Mouse (Mus musculus) stomach, embryonic 15.5 days (tissue): ENCODE results near the gene Thrap3. TPM values are rescaled to one million over a fixed set of nuclear protein-coding genes. Genes with fewer than 3 reads are reported as not detected.
A peak's percentile ranks its signal among the peaks of the same experiment; 100 is the strongest.
"Not testable (repeated sequence)": the region's sequence is repeated elsewhere in the genome, so short reads cannot be mapped to it uniquely, and the experiment has no call there.

Experiments used
- ATAC-seq: fragments of 200-750 bp; cut with Nextera tagmentation; 2 replicates; pipeline ENCODE4 v1.8.0; 2017; ENCODE audit warnings: low read depth, moderate number of reproducible peaks, moderate TSS enrichment; ENCODE audit not compliant: insufficient read depth, low FRiP score
- H3K27ac ChIP-seq: fragments of 300-500 bp; sonication (generic); 2 replicates; pipeline ENCODE4 v1.5.1; 2015; ENCODE audit warnings: mild to moderate bottlenecking, inconsistent platforms
- H3K27me3 ChIP-seq: fragments of 300-500 bp; sonication (generic); replicated peaks from 2 replicates; pipeline ENCODE4 v1.6.1; 2015; ENCODE audit warnings: inconsistent platforms
- H3K36me3 ChIP-seq: fragments of 300-500 bp; sonication (generic); 2 replicates; pipeline ENCODE4 v1.6.1; 2015; ENCODE audit warnings: inconsistent platforms
- H3K4me1 ChIP-seq: fragments of 300-500 bp; sonication (generic); 2 replicates; pipeline ENCODE4 v1.6.1; 2015; ENCODE audit warnings: inconsistent platforms
- H3K4me2 ChIP-seq: fragments of 300-500 bp; sonication (generic); 2 replicates; pipeline ENCODE4 v1.6.1; 2015; ENCODE audit warnings: mild to moderate bottlenecking, inconsistent platforms
- H3K4me3 ChIP-seq: fragments of 300-500 bp; sonication (generic); replicated peaks from 2 replicates; pipeline ENCODE4 v1.5.1; 2015; ENCODE audit warnings: inconsistent platforms
- H3K9ac ChIP-seq: fragments of 300-500 bp; sonication (generic); 2 replicates; pipeline ENCODE4 v1.6.1; 2015; ENCODE audit warnings: inconsistent platforms
- H3K9me3 ChIP-seq: fragments of 300-500 bp; sonication (generic); 2 replicates; pipeline ENCODE4 v1.6.1; 2016; ENCODE audit warnings: inconsistent platforms
- WGBS: fragments of 180-500 bp; shearing (Covaris S2); methylation state at CpG from one replicate; pipeline ENCODE4 v1.1.7; 2015; 5-methylcytosine and 5-hydroxymethylcytosine counted together
- polyA plus RNA-seq: library from polyadenylated mRNA; unstranded; fragments of >200 nt; fragmentation: Nextera tagmentation; extraction: Ambion mirVana; gene quantifications from 2 replicates; pipeline ENCODE4 v1.2.1, GENCODE M21; 2015

Gene Thrap3
- polyA plus RNA-seq, 1 experiment from 2014 or later = 182 TPM

- peaks cover 18% of the 10 kb centered on the region; the same call in 1 of the 2 replicates for H3K4me1 ChIP-seq
- H3K4me2 ChIP-seq = no peak overlapping the region
- no peak overlapping the region for H3K27ac ChIP-seq
- WGBS = 87% methylated on average over 10 of the region's 10 CpGs
- peaks cover 74% of the 10 kb centered on the region for H3K36me3 ChIP-seq
- H3K9ac ChIP-seq = no peak overlapping the region
- ATAC-seq = no peak
- no peaks in the 10 kb centered on the region for H3K9me3 ChIP-seq
- no peaks in the 10 kb centered on the region for H3K27me3 ChIP-seq
- H3K4me3 ChIP-seq = no peak overlapping the region
These were observed 32.6 kb upstream of the Thrap3 start for GRCm38 (mm10) chr4:126235191-126235590.

GRCm38 (mm10) chr4:126234496-126235175 is 32.1 kb upstream of the Thrap3 start:
- no peak overlapping the region for H3K4me3 ChIP-seq
- H3K27ac ChIP-seq = no peak overlapping the region
- no peak overlapping the region for H3K4me2 ChIP-seq
- no peak overlapping the region for H3K9ac ChIP-seq
- peaks cover 18% of the 10 kb centered on the region; the same call in 1 of the 2 replicates for H3K4me1 ChIP-seq
- WGBS = 85% methylated on average over 18 of the region's 18 CpGs
- no peak for ATAC-seq
- peaks cover 70% of the 10 kb centered on the region for H3K36me3 ChIP-seq
- H3K27me3 ChIP-seq = no peaks in the 10 kb centered on the region
- no peaks in the 10 kb centered on the region for H3K9me3 ChIP-seq

- Histone ChIP-seq H3K4me1 (peaks cover 18% of the 10 kb centered on the region; the same call in 1 of the 2 replicates), H3K9ac (no peak overlapping the region), H3K27ac (no peak overlapping the region), H3K4me3 (no peak overlapping the region), H3K36me3 (peaks cover 69% of the 10 kb centered on the region), H3K27me3 (no peaks in the 10 kb centered on the region), H3K9me3 (no peaks in the 10 kb centered on the region), H3K4me2 (no peak overlapping the region)
- ATAC-seq = no peak
- WGBS = 91% methylated on average over 29 of the region's 29 CpGs
These were observed 31.2 kb upstream of the Thrap3 start for GRCm38 (mm10) chr4:126233676-126234308.

- Histone ChIP-seq H3K36me3 (peaks cover 40% of the 10 kb centered on the region), H3K4me1 (peaks cover 5% of the 10 kb centered on the region; the same call in 1 of the 2 replicates), H3K27ac (no peak overlapping the region), H3K9me3 (no peaks in the 10 kb centered on the region), H3K4me2 (no peak overlapping the region), H3K9ac (no peak overlapping the region), H3K27me3 (no peaks in the 10 kb centered on the region), H3K4me3 (no peak overlapping the region)
- ATAC-seq = no peak
- 44% methylated on average over 7 of the region's 7 CpGs for WGBS
These were observed 27.3 kb upstream of the Thrap3 start for GRCm38 (mm10) chr4:126229900-126230299.

- peaks cover 5% of the 10 kb centered on the region; the same call in 1 of the 2 replicates for H3K4me1 ChIP-seq
- ATAC-seq = no peak
- H3K9me3 ChIP-seq = no peaks in the 10 kb centered on the region
- H3K9ac ChIP-seq = no peak overlapping the region
- peaks cover 22% of the 10 kb centered on the region for H3K36me3 ChIP-seq
- no peak overlapping the region; the same call in 1 of the 2 replicates for H3K27ac ChIP-seq
- H3K27me3 ChIP-seq = no peaks in the 10 kb centered on the region
- H3K4me3 ChIP-seq = no peak overlapping the region
- 24% methylated on average over 5 of the region's 5 CpGs for WGBS
- no peak overlapping the region for H3K4me2 ChIP-seq
These were observed 25.6 kb upstream of the Thrap3 start for GRCm38 (mm10) chr4:126228144-126228543.

- WGBS = 9% methylated on average over 18 of the region's 18 CpGs
- peak; percentile 68 for ATAC-seq
- no peak overlapping the region for H3K9ac ChIP-seq
- peaks cover 13% of the 10 kb centered on the region for H3K36me3 ChIP-seq
- H3K4me3 ChIP-seq = peak overlapping the region; percentile 37
- H3K27me3 ChIP-seq = no peaks in the 10 kb centered on the region
- peak overlapping the region; percentile 42; the same call in 1 of the 2 replicates for H3K27ac ChIP-seq
- peaks cover 5% of the 10 kb centered on the region; the same call in 1 of the 2 replicates for H3K4me1 ChIP-seq
- H3K9me3 ChIP-seq = no peaks in the 10 kb centered on the region
- H3K4me2 ChIP-seq = peak overlapping the region; percentile 72
These were observed 24.7 kb upstream of the Thrap3 start for GRCm38 (mm10) chr4:126227077-126227761.

- Histone ChIP-seq H3K9me3 (no peaks in the 10 kb centered on the region), H3K9ac (no peak overlapping the region), H3K4me2 (no peak overlapping the region), H3K4me3 (no peak overlapping the region), H3K36me3 (peaks cover 9% of the 10 kb centered on the region), H3K27ac (no peak overlapping the region), H3K27me3 (no peaks in the 10 kb centered on the region), H3K4me1 (peaks cover 5% of the 10 kb centered on the region; the same call in 1 of the 2 replicates)
- 55% methylated on average over 12 of the region's 12 CpGs for WGBS
- peak; percentile 7; the same call in 1 of the 2 replicates for ATAC-seq
These were observed 24.1 kb upstream of the Thrap3 start for GRCm38 (mm10) chr4:126226640-126227039.

- no peak overlapping the region for H3K9ac ChIP-seq
- H3K4me3 ChIP-seq = no peak overlapping the region
- no peak for ATAC-seq
- no peaks in the 10 kb centered on the region for H3K36me3 ChIP-seq
- 82% methylated on average over 11 of the region's 11 CpGs for WGBS
- H3K27ac ChIP-seq = no peak overlapping the region
- H3K4me2 ChIP-seq = no peak overlapping the region
- H3K4me1 ChIP-seq = peaks cover 5% of the 10 kb centered on the region; the same call in 1 of the 2 replicates
- H3K9me3 ChIP-seq = no peaks in the 10 kb centered on the region
- no peaks in the 10 kb centered on the region for H3K27me3 ChIP-seq
These were observed 20.1 kb upstream of the Thrap3 start for GRCm38 (mm10) chr4:126222631-126223030.

GRCm38 (mm10) chr4:126220045-126220444 is 17.5 kb upstream of the Thrap3 start:
- Histone ChIP-seq H3K9me3 (no peaks in the 10 kb centered on the region), H3K36me3 (no peaks in the 10 kb centered on the region), H3K4me1 (no peaks in the 10 kb centered on the region), H3K27me3 (no peaks in the 10 kb centered on the region), H3K4me2 (no peak overlapping the region), H3K4me3 (no peak overlapping the region), H3K27ac (no peak overlapping the region), H3K9ac (no peak overlapping the region)
- no peak for ATAC-seq
- 86% methylated on average over 10 of the region's 10 CpGs for WGBS

GRCm38 (mm10) chr4:126219540-126219939 is 17.0 kb upstream of the Thrap3 start:
- not testable (repeated sequence) for H3K27me3 ChIP-seq, H3K4me1 ChIP-seq, H3K4me3 ChIP-seq, H3K9me3 ChIP-seq, ATAC-seq, H3K9ac ChIP-seq, H3K27ac ChIP-seq, H3K4me2 ChIP-seq, H3K36me3 ChIP-seq
- 62% methylated on average over 3 of the region's 3 CpGs for WGBS

GRCm38 (mm10) chr4:126217771-126218170 is 15.2 kb upstream of the Thrap3 start:
- WGBS = 70% methylated on average over 6 of the region's 6 CpGs
- H3K27me3 ChIP-seq = no peaks in the 10 kb centered on the region
- H3K27ac ChIP-seq = no peak overlapping the region
- H3K4me1 ChIP-seq = no peaks in the 10 kb centered on the region
- H3K9ac ChIP-seq = no peak overlapping the region
- ATAC-seq = no peak
- no peak overlapping the region for H3K4me2 ChIP-seq
- no peaks in the 10 kb centered on the region for H3K36me3 ChIP-seq
- no peak overlapping the region for H3K4me3 ChIP-seq
- H3K9me3 ChIP-seq = no peaks in the 10 kb centered on the region

GRCm38 (mm10) chr4:126207081-126207480 is 4.5 kb upstream of the Thrap3 start:
- Histone ChIP-seq H3K4me2 (no peak overlapping the region), H3K36me3 (no peaks in the 10 kb centered on the region), H3K27me3 (no peaks in the 10 kb centered on the region), H3K4me1 (no peaks in the 10 kb centered on the region; the same call in 1 of the 2 replicates), H3K9ac (no peak overlapping the region), H3K27ac (no peak overlapping the region), H3K4me3 (no peak overlapping the region), H3K9me3 (no peaks in the 10 kb centered on the region)
- 52% methylated on average over 6 of the region's 6 CpGs for WGBS
- no peak for ATAC-seq
